Mouse (Mus musculus) CD4-positive, CD25-positive, alpha-beta regulatory T cell, adult 2 months (primary cell): ENCODE measurements around the gene Gga3.

Experiments used
- DNase-seq: peaks from one replicate; pipeline ENCODE4 v3.0.0-alpha.2; 2012; ENCODE audit warnings: low read depth, low spot score

The Gga3 gene

GRCm38 (mm10) chr11:115612410-115613137 is 8.7 kb upstream of the Gga3 start, which contains the start of gene Mif4gd:
Mif4gd (minus strand) TSS chr11:115612969.
- peak; percentile 94 for DNase-seq

- peak; percentile 55 for DNase-seq
Measured at GRCm38 (mm10) chr11:115612059-115612409, 8.2 kb upstream of the Gga3 start.

- no peak for DNase-seq
Measured at GRCm38 (mm10) chr11:115611173-115611572, 7.3 kb upstream of the Gga3 start.

- DNase-seq, result no peak
Measured at GRCm38 (mm10) chr11:115609576-115609975, 5.7 kb upstream of the Gga3 start.

GRCm38 (mm10) chr11:115608421-115609399 is 4.9 kb upstream of the Gga3 start:
- no peak for DNase-seq

GRCm38 (mm10) chr11:115606733-115607132 is 2.9 kb upstream of the Gga3 start:
- no peak for DNase-seq

- no peak for DNase-seq
Measured at GRCm38 (mm10) chr11:115604304-115604696, 449 bp upstream of the Gga3 start.

- no peak for DNase-seq
Measured at GRCm38 (mm10) chr11:115603128-115603475, 749 bp downstream of the Gga3 start.

GRCm38 (mm10) chr11:115601174-115601573 is 2.7 kb downstream of the Gga3 start:
- no peak for DNase-seq

- DNase-seq, result no peak
Measured at GRCm38 (mm10) chr11:115600743-115601142, 3.1 kb downstream of the Gga3 start.

GRCm38 (mm10) chr11:115599722-115600121 is 4.1 kb downstream of the Gga3 start:
- DNase-seq, result no peak

- no peak for DNase-seq
Measured at GRCm38 (mm10) chr11:115598309-115598708, 5.5 kb downstream of the Gga3 start.

GRCm38 (mm10) chr11:115595209-115595608 is 8.6 kb downstream of the Gga3 start:
- DNase-seq, result no peak

GRCm38 (mm10) chr11:115590526-115591075 is 13.2 kb downstream of the Gga3 start:
- DNase-seq, result no peak

- DNase-seq, result no peak
Measured at GRCm38 (mm10) chr11:115587984-115588383, 15.9 kb downstream of the Gga3 start.

- no peak for DNase-seq
Measured at GRCm38 (mm10) chr11:115586403-115586802, 17.4 kb downstream of the Gga3 start.

- DNase-seq, result no peak
Measured at GRCm38 (mm10) chr11:115585573-115586100, 18.2 kb downstream of the Gga3 start.

- no peak for DNase-seq
Measured at GRCm38 (mm10) chr11:115584376-115585073, 19.3 kb downstream of the Gga3 start.

GRCm38 (mm10) chr11:115582913-115583606 is 20.8 kb downstream of the Gga3 start:
- no peak for DNase-seq

- no peak for DNase-seq
Measured at GRCm38 (mm10) chr11:115579080-115579479, 24.8 kb downstream of the Gga3 start.

- DNase-seq, result no peak
Measured at GRCm38 (mm10) chr11:115564961-115565360, 38.9 kb downstream of the Gga3 start.
